22 mouse cellular contexts compared by ENCODE assay signal in the genomic region with DNA sequence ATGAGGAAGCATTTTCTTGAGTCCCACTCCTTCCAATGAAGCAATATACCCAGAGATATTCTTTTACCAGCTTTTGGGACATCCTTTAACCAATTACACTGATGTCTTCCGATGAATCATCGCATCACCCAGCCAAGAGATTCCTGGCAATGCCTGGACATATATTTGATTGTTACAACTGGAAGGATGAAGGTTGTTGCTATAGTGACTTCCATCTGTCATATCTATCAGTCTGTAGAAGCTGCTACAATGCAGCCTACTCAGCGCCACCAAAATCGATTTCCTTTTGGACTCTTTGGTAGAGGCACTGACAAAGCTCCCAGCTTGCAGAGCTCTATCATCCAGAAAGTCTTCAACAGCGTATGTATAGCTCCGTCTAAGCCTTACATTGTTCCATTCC.
DNase-seq lines count a peak whose midpoint lies in the region; ATAC-seq and TF ChIP-seq lines count a peak whose summit lies in the region.
"Had no signal": no experiment of that assay in that cellular context is flagged by ENCODE, and none has a peak within 500 bp of the region (broad histone marks: within the 10 kb centered on the region; RNA-seq: fewer than 3 reads in every experiment).

No protein-coding gene starts in this region.

- WGBS in neural tube, embryonic 15.5 days, result 95% methylated on average over 6 of the region's 6 CpGs

- no peak overlapping the region for H3K9ac ChIP-seq in neural tube, embryonic 15.5 days (replicated peaks)
- H3K9ac ChIP-seq: embryonic facial prominence, embryonic 15.5 days; hindbrain, embryonic 12.5 days; limb, embryonic 13.5 days; liver, embryonic 13.5 days; lung, embryonic 14.5 days had no signal

- H3K36me3 ChIP-seq in neural tube, embryonic 15.5 days, result no peaks in the 10 kb centered on the region
- H3K36me3 ChIP-seq: embryonic facial prominence, embryonic 15.5 days; heart, embryonic 10.5 days; hindbrain, embryonic 12.5 days; limb, embryonic 13.5 days; liver, embryonic 13.5 days had no signal

- no peak overlapping the region for H3K27ac ChIP-seq in neural tube, embryonic 15.5 days (replicated peaks)
- H3K27ac ChIP-seq in layer of hippocampus, adult 2 months, result no peak overlapping the region
- H3K27ac ChIP-seq: embryonic facial prominence, embryonic 15.5 days; heart, embryonic 10.5 days; hindbrain, embryonic 12.5 days; kidney, postnatal 0 days; limb, embryonic 13.5 days; liver, embryonic 13.5 days had no signal

- H3K27me3 ChIP-seq in neural tube, embryonic 15.5 days (replicated peaks), result no peaks in the 10 kb centered on the region
- H3K27me3 ChIP-seq: embryonic facial prominence, embryonic 15.5 days; hindbrain, embryonic 12.5 days; limb, embryonic 13.5 days; liver, embryonic 13.5 days had no signal

- H3K9me3 ChIP-seq in neural tube, embryonic 15.5 days (replicated peaks), result no peaks in the 10 kb centered on the region
- H3K9me3 ChIP-seq: embryonic facial prominence, embryonic 15.5 days; heart, embryonic 10.5 days; hindbrain, embryonic 12.5 days; limb, embryonic 13.5 days; liver, embryonic 13.5 days had no signal

- H3K4me1 ChIP-seq in neural tube, embryonic 15.5 days, result no peaks in the 10 kb centered on the region
- H3K4me1 ChIP-seq: embryonic facial prominence, embryonic 15.5 days; heart, embryonic 10.5 days; hindbrain, embryonic 12.5 days; liver, embryonic 13.5 days had no signal

- TF ChIP-seq CTCF in layer of hippocampus, adult 2 months (conservative IDR thresholded peaks at IDR 0.05), result no peak

- H3K4me3 ChIP-seq in neural tube, embryonic 15.5 days (replicated peaks), result no peak overlapping the region
- H3K4me3 ChIP-seq in layer of hippocampus, adult 2 months, result no peak overlapping the region
- H3K4me3 ChIP-seq: embryonic facial prominence, embryonic 15.5 days; heart, embryonic 10.5 days; hindbrain, embryonic 12.5 days; limb, embryonic 13.5 days; liver, embryonic 13.5 days had no signal

- no peak overlapping the region for H3K4me2 ChIP-seq in neural tube, embryonic 15.5 days
- H3K4me2 ChIP-seq: embryonic facial prominence, embryonic 15.5 days; hindbrain, embryonic 12.5 days; limb, embryonic 13.5 days; liver, embryonic 13.5 days; lung, embryonic 14.5 days had no signal

- no peak for DNase-seq in frontal cortex, postnatal 10 days (ENCODE audit: low spot score in 2 of 2)
- DNase-seq in neural tube, embryonic 10.5 days (ENCODE audit: extremely low spot score, low spot score), result peak; percentile 3
- peak; percentile 15 to 73 for DNase-seq in layer of hippocampus, adult 2 months (ENCODE audit: low spot score in 2 of 2)
- peak; percentile 35 for DNase-seq in telencephalon, adult 2 months (ENCODE audit: low read depth, low spot score)
- no peak for DNase-seq in ovary, postnatal 36 days (ENCODE audit: low spot score)
- DNase-seq: cerebellum, postnatal 25 days; embryo, embryonic 11 days; gastrocnemius, postnatal 36 days; kidney, adult 18-20 months; liver, embryonic 13.5 days; lung, embryonic 14.5 days; lung, postnatal 36 days; thymus, postnatal 36 days had no signal

- peak; percentile 76 for ATAC-seq in frontal cortex, adult (ENCODE audit: low TSS enrichment)
- no peak for ATAC-seq in neural tube, embryonic 15.5 days (ENCODE audit: low FRiP score)
- ATAC-seq: activated CD4-positive, CD25-positive, alpha-beta regulatory T cell, adult 4 months; midbrain, embryonic 16.5 days had no signal

Comparison
In these comparisons a context has a peak if more than half of its experiments do, and no peak if none do; other contexts are left out.
1. DNase-seq: peak in neural tube, embryonic 10.5 days (single experiment), layer of hippocampus, adult 2 months (2 of 2) and telencephalon, adult 2 months (single experiment); none in frontal cortex, postnatal 10 days (0 of 2) and ovary, postnatal 36 days (single experiment).